Mouse (Mus musculus) hindbrain, embryonic 12.5 days (tissue): ENCODE measurements around the gene Mrps16. TPM values are rescaled to one million over a fixed set of nuclear protein-coding genes. Genes with fewer than 3 reads are reported as not detected.

Source experiments
- ATAC-seq: fragments of 200-750 bp; cut with Nextera tagmentation; 2 replicates; pipeline ENCODE4 v1.8.0; 2017; ENCODE audit warnings: moderate TSS enrichment; ENCODE audit not compliant: low FRiP score
- H3K27ac ChIP-seq: fragments of 300-500 bp; sonication (generic); 2 replicates; pipeline ENCODE4 v1.5.1; 2016; ENCODE audit warnings: mild to moderate bottlenecking
- H3K27me3 ChIP-seq: fragments of 300-500 bp; sonication (generic); 2 replicates; pipeline ENCODE4 v1.6.1; 2016; ENCODE audit warnings: mild to moderate bottlenecking
- H3K36me3 ChIP-seq: fragments of 300-500 bp; sonication (generic); 2 replicates; pipeline ENCODE4 v1.6.1; 2016; ENCODE audit warnings: mild to moderate bottlenecking
- H3K4me1 ChIP-seq: fragments of 300-500 bp; sonication (generic); 2 replicates; pipeline ENCODE4 v1.6.1; 2016
- H3K4me2 ChIP-seq: fragments of 300-500 bp; sonication (generic); replicated peaks from 2 replicates; pipeline ENCODE4 v1.6.1; 2016; ENCODE audit warnings: mild to moderate bottlenecking
- H3K4me3 ChIP-seq: fragments of 300-500 bp; sonication (generic); 2 replicates; pipeline ENCODE4 v1.5.1; 2016; ENCODE audit warnings: mild to moderate bottlenecking
- H3K9ac ChIP-seq: fragments of 300-500 bp; sonication (generic); 2 replicates; pipeline ENCODE4 v1.6.1; 2016; ENCODE audit warnings: mild to moderate bottlenecking, moderate library complexity
- H3K9me3 ChIP-seq: fragments of 300-500 bp; sonication (generic); replicated peaks from 2 replicates; pipeline ENCODE4 v1.6.1; 2016; ENCODE audit warnings: mild to moderate bottlenecking
- WGBS: fragments of 180-500 bp; shearing (Covaris S2); methylation state at CpG from one replicate; pipeline ENCODE4 v1.1.7; 2016; 5-methylcytosine and 5-hydroxymethylcytosine counted together
- polyA plus RNA-seq: library from polyadenylated mRNA; unstranded; fragments of >200 nt; fragmentation: Nextera tagmentation; extraction: Ambion mirVana; gene quantifications from 2 replicates; pipeline ENCODE4 v1.2.1, GENCODE M21; 2016

The Mrps16 gene
- 65.0 and 67.4 TPM in 2 replicates for polyA plus RNA-seq

DNA sequence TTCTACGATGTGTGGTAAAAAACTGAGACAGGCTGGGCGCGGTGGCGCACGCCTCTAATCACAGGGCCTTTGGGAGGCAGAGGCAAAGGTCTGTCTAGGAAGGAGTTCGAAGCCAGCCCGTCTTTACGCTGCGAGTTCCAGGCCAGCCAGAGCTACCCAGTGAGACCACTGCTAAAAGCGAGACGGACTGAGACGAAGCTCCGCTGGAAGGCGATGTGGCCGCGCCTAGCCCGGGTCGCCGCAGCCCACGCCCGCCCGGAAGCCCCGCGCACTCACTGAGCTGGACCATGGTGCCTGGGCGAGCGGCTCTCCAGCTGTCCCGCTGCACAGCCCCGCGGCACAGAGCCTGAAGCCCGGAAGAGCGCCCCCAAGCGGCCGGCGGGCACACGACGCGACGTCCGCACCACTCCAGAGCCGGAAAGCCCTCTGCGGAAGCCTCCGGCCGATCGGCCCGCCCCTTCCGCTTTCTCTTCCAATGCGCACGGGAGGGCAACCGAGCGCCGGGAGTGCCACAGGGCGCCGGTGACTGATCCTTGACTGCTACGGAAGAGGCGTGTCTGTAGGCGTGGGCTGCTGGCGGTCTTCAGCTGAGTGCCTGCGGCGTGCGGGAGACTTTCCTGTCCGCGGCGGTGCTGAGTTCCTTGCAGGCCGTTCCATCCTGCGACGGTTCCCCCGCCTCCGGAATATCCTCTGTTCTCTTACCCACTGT lies at the start of gene Mrps16:
Mrps16 (minus strand) TSS at position 430 of the 709 bp plus-strand sequence.
- under 1% methylated on average over 67 of the region's 68 CpGs for WGBS
- Histone ChIP-seq H3K4me1 (peaks cover 15% of the 10 kb centered on the region), H3K36me3 (peaks cover 14% of the 10 kb centered on the region; the same call in 1 of the 2 replicates), H3K27ac (peak within 1 kb of the TSS; percentile 87), H3K4me3 (peak within 1 kb of the TSS; percentile 76), H3K9ac (peak within 1 kb of the TSS; percentile 90), H3K27me3 (no peaks in the 10 kb centered on the region), H3K9me3 (no peaks in the 10 kb centered on the region), H3K4me2 (peak within 1 kb of the TSS; percentile 54)
- ATAC-seq: peak; percentile 96

DNA sequence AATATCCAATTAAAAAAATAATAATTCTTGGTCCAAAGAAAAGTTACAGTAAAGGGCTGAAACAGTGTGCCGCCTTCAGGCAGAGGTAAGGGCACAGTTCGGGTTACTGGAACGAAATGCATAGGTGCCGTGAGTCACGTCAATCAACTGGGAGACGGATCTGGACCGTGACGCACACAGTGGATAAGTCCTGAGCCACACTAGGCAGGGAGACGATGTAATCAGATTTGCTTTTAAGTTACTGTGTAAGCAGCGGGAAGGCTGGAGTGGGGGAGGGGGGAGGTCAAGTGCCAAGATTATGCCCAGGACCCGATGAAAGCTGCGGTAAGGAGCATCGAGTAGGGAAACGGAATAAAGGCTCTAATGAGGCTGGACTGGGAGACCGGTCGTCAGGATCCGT lies 48.8 kb upstream of the Mrps16 start:
- Histone ChIP-seq H3K9ac (no peak overlapping the region), H3K4me3 (no peak overlapping the region), H3K9me3 (peaks cover 2% of the 10 kb centered on the region; the same call in 1 of the 2 replicates), H3K4me1 (no peaks in the 10 kb centered on the region), H3K36me3 (no peaks in the 10 kb centered on the region), H3K4me2 (no peak overlapping the region), H3K27ac (no peak overlapping the region), H3K27me3 (no peaks in the 10 kb centered on the region)
- 71% methylated on average over 17 of the region's 17 CpGs for WGBS
- ATAC-seq: no peak

DNA sequence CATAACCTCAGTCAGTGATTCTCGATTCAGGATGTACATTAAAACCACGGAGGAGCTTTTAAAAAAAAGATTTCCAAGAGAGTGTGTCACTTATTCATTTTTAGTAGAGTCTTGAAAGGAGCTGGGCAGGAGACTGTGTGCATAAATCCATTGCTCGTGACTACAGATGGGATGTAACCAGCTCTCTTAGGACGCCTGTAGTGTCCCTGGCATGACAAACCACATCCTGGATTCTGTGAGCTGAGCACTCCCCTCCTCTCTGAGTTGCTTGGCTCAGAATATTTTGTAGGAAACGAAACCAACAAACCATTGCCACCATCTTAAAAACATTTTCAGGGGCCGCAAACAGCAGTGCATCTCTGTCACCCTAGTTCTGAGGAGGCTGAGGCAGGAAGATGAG lies 43.5 kb upstream of the Mrps16 start:
- Histone ChIP-seq H3K36me3 (no peaks in the 10 kb centered on the region), H3K27ac (no peak overlapping the region), H3K9me3 (no peaks in the 10 kb centered on the region), H3K4me1 (no peaks in the 10 kb centered on the region), H3K4me2 (no peak overlapping the region), H3K9ac (no peak overlapping the region), H3K27me3 (no peaks in the 10 kb centered on the region), H3K4me3 (no peak overlapping the region)
- no peak for ATAC-seq
- WGBS: 79% methylated on average over 6 of the region's 6 CpGs

DNA sequence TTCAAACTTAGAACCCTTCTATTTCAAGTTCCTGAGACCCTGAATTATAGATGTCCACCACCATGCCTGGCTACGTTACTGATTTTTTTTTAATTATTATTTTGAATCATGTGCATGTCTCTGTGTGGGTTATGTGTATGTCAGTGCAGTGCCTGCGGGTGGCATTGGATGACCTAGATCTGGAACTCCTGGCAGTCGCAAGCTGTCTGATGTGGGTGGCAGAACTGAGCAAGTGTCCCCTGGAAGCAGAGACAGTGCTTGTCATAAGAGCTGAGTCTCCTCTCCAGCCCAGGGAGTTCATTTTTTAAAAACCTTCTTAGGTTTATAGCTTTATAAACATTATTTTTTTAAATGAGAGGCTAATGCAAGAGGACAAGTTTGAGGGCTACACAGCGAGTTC lies 39.0 kb upstream of the Mrps16 start:
- Histone ChIP-seq H3K9ac (no peak overlapping the region), H3K36me3 (no peaks in the 10 kb centered on the region), H3K27ac (no peak overlapping the region), H3K4me1 (no peaks in the 10 kb centered on the region), H3K4me3 (no peak overlapping the region), H3K4me2 (no peak overlapping the region), H3K9me3 (no peaks in the 10 kb centered on the region), H3K27me3 (no peaks in the 10 kb centered on the region)
- WGBS: 83% methylated on average over 4 of the region's 4 CpGs
- no peak for ATAC-seq

DNA sequence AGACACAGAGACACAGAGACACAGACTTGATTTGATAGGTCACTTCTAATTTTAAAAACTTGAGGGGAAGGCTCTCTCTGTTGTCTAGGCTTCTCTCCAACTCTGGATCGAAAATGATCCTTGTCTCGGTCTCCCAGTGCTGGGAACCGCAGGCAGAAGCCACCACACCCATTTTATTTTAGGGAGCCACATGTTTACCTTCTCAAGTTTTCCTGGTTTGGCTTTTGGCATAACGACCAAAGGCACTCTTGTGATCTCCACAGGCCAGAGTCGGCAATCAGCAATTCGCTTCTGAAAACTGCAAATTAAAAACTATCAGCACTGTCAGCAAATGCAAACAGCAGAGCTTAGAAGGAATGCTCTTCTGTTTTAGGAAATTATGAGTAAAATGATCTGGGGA lies 38.3 kb upstream of the Mrps16 start:
- 80% methylated on average over 6 of the region's 6 CpGs for WGBS
- ATAC-seq: no peak
- H3K4me1 ChIP-seq: no peaks in the 10 kb centered on the region

DNA sequence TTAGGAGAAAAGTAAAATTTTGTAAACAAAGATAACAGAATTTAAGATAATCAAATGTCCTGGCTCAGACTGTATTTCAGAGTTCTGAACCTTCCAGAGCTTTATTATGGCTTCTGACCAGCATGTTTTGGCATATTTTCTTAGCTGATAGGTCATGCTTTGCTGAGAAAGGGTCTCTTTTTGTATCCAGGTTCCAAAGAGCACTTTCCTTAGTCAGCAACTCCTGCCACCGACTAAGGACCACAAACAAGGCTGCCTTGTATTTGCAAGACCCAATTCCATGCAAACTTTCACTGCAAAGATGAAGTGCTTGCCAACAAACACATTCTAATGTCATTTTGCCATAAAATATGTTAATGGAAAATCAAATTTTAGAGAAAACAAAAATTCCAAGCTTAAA lies 36.4 kb upstream of the Mrps16 start:
- no peak for ATAC-seq
- Histone ChIP-seq H3K9me3 (no peaks in the 10 kb centered on the region), H3K4me1 (no peaks in the 10 kb centered on the region), H3K27ac (no peak overlapping the region), H3K36me3 (no peaks in the 10 kb centered on the region), H3K9ac (no peak overlapping the region), H3K4me2 (no peak overlapping the region), H3K4me3 (no peak overlapping the region), H3K27me3 (no peaks in the 10 kb centered on the region)
- WGBS: 38% methylated on average over 1 of the region's 1 CpGs

More for the DNA sequence above, 38.3 kb upstream of the Mrps16 start:
- no peak overlapping the region for H3K27ac ChIP-seq
- no peak overlapping the region for H3K4me2 ChIP-seq
- no peaks in the 10 kb centered on the region for H3K9me3 ChIP-seq
- no peak overlapping the region for H3K4me3 ChIP-seq
- H3K9ac ChIP-seq: no peak overlapping the region
- no peaks in the 10 kb centered on the region for H3K36me3 ChIP-seq
- no peaks in the 10 kb centered on the region for H3K27me3 ChIP-seq

DNA sequence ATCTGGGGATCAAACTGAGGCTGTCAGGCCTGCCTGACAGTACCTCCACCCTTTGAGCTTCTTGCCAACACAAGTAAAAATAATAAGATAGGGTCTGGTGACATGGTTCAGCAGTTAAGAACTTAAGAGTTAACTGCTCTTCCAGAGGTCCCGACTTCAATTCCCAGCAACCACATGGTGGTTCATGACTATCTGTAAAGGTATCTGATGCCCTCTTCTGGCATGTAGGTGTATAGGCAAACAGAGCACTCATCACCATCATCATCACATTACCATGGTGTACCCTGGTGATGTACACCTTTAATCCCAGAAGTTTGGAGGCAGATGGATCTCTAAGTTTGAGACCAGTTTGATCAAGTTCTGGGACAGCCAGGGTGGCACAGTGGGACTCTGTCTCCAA lies 35.2 kb upstream of the Mrps16 start:
- WGBS: 39% methylated on average over 1 of the region's 1 CpGs
- H3K27me3 ChIP-seq: no peaks in the 10 kb centered on the region
- no peak for ATAC-seq

DNA sequence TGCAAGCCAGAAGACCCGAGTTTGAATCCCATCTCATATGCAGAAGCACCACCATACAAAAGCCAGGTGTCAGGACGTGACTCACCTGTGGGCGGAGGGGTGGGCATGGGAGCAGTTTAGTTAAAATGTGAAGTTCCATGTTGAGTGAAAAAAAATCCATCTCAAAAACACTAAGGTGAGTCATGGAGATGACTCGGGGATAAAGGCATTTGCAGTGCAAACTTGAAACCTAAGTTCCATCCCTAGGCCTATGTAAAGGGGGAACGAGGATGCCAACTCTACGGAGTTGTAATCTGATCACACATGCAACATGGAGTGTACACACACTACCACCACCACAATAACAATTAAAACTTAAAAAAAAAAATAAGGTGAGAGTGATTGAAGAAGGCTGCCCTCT lies 29.6 kb upstream of the Mrps16 start:
- Histone ChIP-seq H3K4me1 (no peaks in the 10 kb centered on the region), H3K9me3 (no peaks in the 10 kb centered on the region), H3K27ac (no peak overlapping the region), H3K27me3 (no peaks in the 10 kb centered on the region), H3K9ac (no peak overlapping the region), H3K4me2 (no peak overlapping the region), H3K4me3 (no peak overlapping the region), H3K36me3 (no peaks in the 10 kb centered on the region)
- WGBS: 94% methylated on average over 6 of the region's 6 CpGs
- ATAC-seq: no peak

More for the DNA sequence above, 35.2 kb upstream of the Mrps16 start:
- no peak overlapping the region for H3K4me2 ChIP-seq
- no peaks in the 10 kb centered on the region for H3K36me3 ChIP-seq
- H3K9me3 ChIP-seq: no peaks in the 10 kb centered on the region
- H3K4me3 ChIP-seq: no peak overlapping the region
- no peak overlapping the region for H3K27ac ChIP-seq
- H3K4me1 ChIP-seq: no peaks in the 10 kb centered on the region
- H3K9ac ChIP-seq: no peak overlapping the region

DNA sequence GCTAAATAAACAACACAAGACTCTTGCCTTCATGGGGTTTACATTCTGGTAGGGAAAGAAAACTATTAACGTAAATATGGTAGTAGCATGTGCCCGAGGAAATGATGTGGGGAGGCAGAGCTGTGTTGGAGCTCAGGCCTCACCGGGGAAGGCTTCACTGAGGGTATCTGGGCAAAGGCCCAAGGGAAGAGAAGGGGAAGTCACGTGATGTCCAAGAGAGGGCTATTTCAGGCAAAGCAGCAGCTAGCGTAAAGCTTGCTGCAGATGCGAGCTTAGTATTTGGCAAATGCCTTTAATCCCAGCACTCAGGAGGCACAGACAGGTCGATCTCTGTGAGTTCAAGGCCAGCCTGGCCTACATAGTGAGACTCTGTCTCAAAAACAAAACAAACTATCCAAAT lies 28.8 kb upstream of the Mrps16 start:
- no peak overlapping the region for H3K9ac ChIP-seq

DNA sequence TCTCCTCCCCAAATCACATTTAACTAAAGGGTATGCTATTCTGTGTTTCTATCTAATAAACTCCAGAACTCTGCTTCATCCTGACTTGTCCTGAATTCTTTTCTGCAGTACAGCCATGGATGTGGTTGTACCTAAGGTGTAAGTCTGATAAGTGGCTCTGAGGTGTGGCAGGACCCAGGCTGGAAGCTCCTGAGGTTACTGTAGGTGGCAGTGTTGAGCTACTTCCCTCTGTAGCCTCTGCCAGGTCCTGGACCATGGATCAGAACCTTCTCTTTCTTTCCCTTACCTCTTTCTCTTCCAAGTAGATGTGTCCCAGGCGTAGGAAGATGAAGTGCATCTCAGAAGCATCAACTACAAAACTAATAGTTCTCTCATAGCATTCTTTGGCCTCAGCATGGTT lies 6.6 kb upstream of the Mrps16 start:
- Histone ChIP-seq H3K9ac (no peak overlapping the region), H3K27ac (no peak overlapping the region), H3K36me3 (no peaks in the 10 kb centered on the region), H3K4me1 (no peaks in the 10 kb centered on the region), H3K9me3 (no peaks in the 10 kb centered on the region), H3K4me2 (no peak overlapping the region), H3K27me3 (no peaks in the 10 kb centered on the region), H3K4me3 (no peak overlapping the region)
- no peak for ATAC-seq
- WGBS: 50% methylated on average over 1 of the region's 1 CpGs

More for the DNA sequence above, 28.8 kb upstream of the Mrps16 start:
- no peaks in the 10 kb centered on the region for H3K27me3 ChIP-seq
- WGBS: 79% methylated on average over 7 of the region's 7 CpGs
- no peaks in the 10 kb centered on the region for H3K9me3 ChIP-seq
- no peak overlapping the region for H3K4me3 ChIP-seq
- no peaks in the 10 kb centered on the region for H3K4me1 ChIP-seq
- no peak overlapping the region for H3K4me2 ChIP-seq
- no peak for ATAC-seq
- H3K36me3 ChIP-seq: no peaks in the 10 kb centered on the region
- H3K27ac ChIP-seq: no peak overlapping the region

DNA sequence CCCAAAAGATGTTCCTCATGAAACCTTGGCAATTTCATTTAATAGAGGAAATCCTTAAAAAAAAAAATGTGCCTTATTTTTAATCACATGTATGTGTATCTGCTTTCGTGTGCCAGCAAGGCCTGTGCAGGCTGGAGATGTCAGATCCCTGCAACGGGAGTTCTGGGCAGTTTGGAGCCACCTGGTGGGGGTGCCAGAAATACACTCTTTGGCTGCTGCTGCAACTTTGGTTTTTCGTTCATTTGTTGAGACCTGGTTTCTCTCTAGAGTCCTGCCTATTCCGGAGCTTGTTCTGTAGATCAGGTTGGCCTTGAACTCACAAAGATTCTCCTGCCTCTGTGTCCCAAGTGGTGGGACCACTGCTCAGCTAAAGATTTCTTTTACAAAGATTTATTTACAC lies 5.4 kb upstream of the Mrps16 start:
- Histone ChIP-seq H3K9me3 (no peaks in the 10 kb centered on the region), H3K4me2 (no peak overlapping the region), H3K4me3 (no peak overlapping the region), H3K27ac (no peak overlapping the region), H3K27me3 (no peaks in the 10 kb centered on the region), H3K9ac (no peak overlapping the region), H3K36me3 (no peaks in the 10 kb centered on the region), H3K4me1 (peaks cover 4% of the 10 kb centered on the region; the same call in 1 of the 2 replicates)
- ATAC-seq: no peak
- WGBS: 51% methylated on average over 4 of the region's 4 CpGs

DNA sequence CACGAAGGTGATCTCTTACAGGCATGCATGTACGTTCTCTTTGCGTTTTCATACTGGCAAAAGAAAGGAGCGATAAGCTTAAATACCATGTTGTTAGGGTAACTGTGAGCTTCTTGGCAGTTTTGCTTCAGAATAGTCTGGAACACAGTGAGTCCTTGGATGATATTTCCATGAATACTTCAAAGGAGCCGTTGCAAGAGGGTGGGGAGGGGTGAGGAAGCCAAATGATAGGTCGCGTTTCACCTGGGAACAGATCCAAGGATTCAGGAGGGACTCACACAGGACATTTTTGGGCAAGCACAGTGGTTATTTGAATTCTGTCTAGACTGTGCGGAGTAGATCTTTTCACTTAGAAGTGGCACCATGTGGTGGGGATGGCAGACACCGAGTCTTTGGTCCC lies 3.8 kb upstream of the Mrps16 start:
- H3K27ac ChIP-seq: no peak overlapping the region
- WGBS: 80% methylated on average over 9 of the region's 9 CpGs
- no peak for ATAC-seq

DNA sequence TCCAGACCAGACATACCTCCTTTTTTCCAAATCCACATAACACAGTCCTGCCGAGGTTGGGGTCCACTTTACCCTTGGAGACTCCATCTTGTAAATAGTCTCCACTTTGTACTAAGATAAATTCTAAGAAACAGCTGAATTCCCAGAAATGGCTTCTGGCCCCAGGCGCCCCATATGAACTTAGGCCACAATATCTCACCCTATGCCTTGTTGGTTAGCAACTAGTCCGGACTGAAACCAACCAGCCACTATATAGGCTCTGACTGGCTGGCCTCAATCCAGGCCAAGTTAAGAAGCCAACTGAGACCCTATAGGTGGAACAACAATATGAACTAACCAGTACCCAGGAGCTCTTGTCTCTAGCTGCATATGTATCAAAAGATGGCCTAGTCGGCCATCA lies 1.1 kb downstream of the Mrps16 start:
- Histone ChIP-seq H3K9me3 (no peaks in the 10 kb centered on the region), H3K4me3 (no peak overlapping the region), H3K9ac (no peak overlapping the region), H3K4me2 (no peak overlapping the region), H3K27ac (no peak overlapping the region), H3K27me3 (no peaks in the 10 kb centered on the region), H3K36me3 (peaks cover 17% of the 10 kb centered on the region; the same call in 1 of the 2 replicates), H3K4me1 (peaks cover 25% of the 10 kb centered on the region)
- no peak for ATAC-seq
- WGBS: 97% methylated on average over 4 of the region's 4 CpGs

More for the DNA sequence above, 3.8 kb upstream of the Mrps16 start:
- Histone ChIP-seq H3K4me1 (peaks cover 9% of the 10 kb centered on the region; the same call in 1 of the 2 replicates), H3K4me2 (no peak overlapping the region), H3K36me3 (no peaks in the 10 kb centered on the region), H3K9ac (no peak overlapping the region), H3K4me3 (no peak overlapping the region), H3K9me3 (no peaks in the 10 kb centered on the region), H3K27me3 (no peaks in the 10 kb centered on the region)
